Mouse (Mus musculus) cerebellum, adult 2 months (tissue): Measurements from ENCODE around the gene Clip1. TPM values are rescaled to one million over a fixed set of nuclear protein-coding genes. Genes with fewer than 3 reads are reported as not detected.
"Not testable (repeated sequence)": the region's sequence is repeated elsewhere in the genome, so short reads cannot be mapped to it uniquely, and the experiment has no call there.

ENCODE experiments used
- DNase-seq, 2 experiments: peaks; one replicate each; pipeline ENCODE4 v3.0.0; 2021
- H3K27ac ChIP-seq: fragments of 200-500 bp; 2 replicates; pipeline ENCODE4 v1.5.1; 2012; ENCODE audit warnings: low read length, control low read depth, inconsistent platforms; ENCODE audit not compliant: insufficient read depth
- H3K27me3 ChIP-seq: fragments of 200-500 bp; 2 replicates; pipeline ENCODE4 v1.6.1; 2012; ENCODE audit warnings: inconsistent platforms, mild to moderate bottlenecking, low read length, moderate library complexity; ENCODE audit not compliant: control insufficient read depth, insufficient read depth
- H3K4me1 ChIP-seq: fragments of 200-500 bp; 2 replicates; pipeline ENCODE4 v1.6.1; 2011; ENCODE audit warnings: low read length; ENCODE audit not compliant: control insufficient read depth, insufficient read depth
- H3K4me3 ChIP-seq: fragments of 200-500 bp; replicated peaks from 2 replicates; pipeline ENCODE3; 2011; ENCODE audit warnings: mild to moderate bottlenecking, low read depth, low read length, control low read depth; ENCODE audit not compliant: insufficient read depth
- CTCF ChIP-seq: fragments of 200-500 bp; IDR thresholded peaks from 2 replicates; pipeline ENCODE4 v1.5.1; 2011; ENCODE audit warnings: low read depth, mild to moderate bottlenecking, control low read depth, low read length, moderate library complexity, borderline replicate concordance; ENCODE audit not compliant: insufficient read depth
- POLR2A ChIP-seq: fragments of 200-500 bp; IDR thresholded peaks from 2 replicates; pipeline ENCODE4 v1.6.1; 2011; ENCODE audit warnings: low read length, control low read depth, borderline replicate concordance; ENCODE audit not compliant: insufficient read depth
- WGBS: fragments of 180-500 bp; shearing (Covaris S2); methylation state at CpG from one replicate; pipeline ENCODE4 v1.1.7; 2018; 5-methylcytosine and 5-hydroxymethylcytosine counted together
- polyA plus RNA-seq: library from polyadenylated mRNA; depleted of rRNA; stranded (reverse); fragments of >200 nt; gene quantifications from 2 replicates; pipeline ENCODE4 v1.2.3, GENCODE M21; 2012; rRNA removed

Gene Clip1
- polyA plus RNA-seq, result 117 and 128 TPM in 2 replicates

GRCm38 (mm10) chr5:123684221-123685144 is at the start of gene Clip1:
TSS of gene Clip1 (minus strand) at chr5:123684618.
- TF ChIP-seq CTCF (no peak), POLR2A (peak; percentile 70)
- H3K27ac ChIP-seq, result peak within 1 kb of the TSS; percentile 84
- H3K4me1 ChIP-seq, result peaks cover 16% of the 10 kb centered on the region
- DNase-seq, result peak; percentile 63 to 80
- peak within 1 kb of the TSS; percentile 72 for H3K4me3 ChIP-seq
- H3K27me3 ChIP-seq, result no peaks in the 10 kb centered on the region
- WGBS, result under 1% methylated on average over 55 of the region's 64 CpGs

DNA sequence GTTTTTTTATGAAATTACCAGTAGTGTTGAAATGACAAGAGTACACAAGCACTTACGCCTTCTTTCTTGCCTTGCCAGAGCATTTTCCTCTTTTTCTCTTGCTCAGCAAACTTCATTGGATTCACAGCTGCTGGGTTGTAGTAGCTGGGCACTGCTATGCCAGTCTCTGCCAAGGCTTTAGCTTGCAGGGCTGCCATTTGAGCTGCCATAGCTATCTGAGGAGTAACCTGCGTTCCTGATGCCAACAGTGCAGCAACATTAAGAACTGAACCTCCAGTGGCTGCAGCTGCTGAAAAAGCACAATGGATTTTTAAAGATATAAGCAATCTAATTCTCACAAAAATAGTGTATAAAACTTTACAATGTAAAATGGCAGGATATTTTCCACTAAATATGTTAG is 46.6 kb upstream of the Clip1 start:
- Histone ChIP-seq H3K27ac (no peak overlapping the region), H3K4me1 (no peaks in the 10 kb centered on the region), H3K27me3 (no peaks in the 10 kb centered on the region), H3K4me3 (no peak overlapping the region)
- TF ChIP-seq CTCF (no peak), POLR2A (no peak)
- no peak for DNase-seq
- 87% methylated on average over 2 of the region's 2 CpGs for WGBS

DNA sequence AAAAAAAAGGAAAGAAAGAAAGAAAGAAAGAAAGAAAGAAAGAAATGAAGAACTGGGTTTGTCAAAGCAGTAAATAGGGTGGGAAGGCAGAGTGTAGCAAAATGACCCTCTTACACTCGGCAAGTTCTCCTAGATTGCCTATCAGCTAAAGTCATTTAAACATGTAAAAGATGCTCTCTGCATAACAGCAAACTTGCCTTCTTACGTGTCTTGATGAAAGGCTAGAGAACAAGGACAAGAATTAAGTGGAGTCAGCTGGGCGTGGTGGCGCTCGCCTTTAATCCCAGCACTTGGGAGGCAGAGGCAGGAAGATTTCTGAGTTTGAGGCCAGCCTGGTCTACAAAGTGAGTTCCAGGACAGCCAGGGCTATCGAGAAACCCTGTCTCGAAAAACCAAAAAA is 39.4 kb upstream of the Clip1 start:
- WGBS, result 88% methylated on average over 7 of the region's 7 CpGs

GRCm38 (mm10) chr5:123720328-123721311 is 36.2 kb upstream of the Clip1 start, which contains the start of gene Zcchc8:
TSS of gene Zcchc8 (minus strand) at chr5:123721100.
- peak; percentile 97 for DNase-seq
- peak within 1 kb of the TSS; percentile 76 for H3K4me3 ChIP-seq
- H3K27me3 ChIP-seq, result no peaks in the 10 kb centered on the region
- H3K27ac ChIP-seq, result peak within 1 kb of the TSS; percentile 80
- H3K4me1 ChIP-seq, result no peaks in the 10 kb centered on the region
- WGBS, result under 1% methylated on average over 83 of the region's 83 CpGs
- TF ChIP-seq CTCF (no peak), POLR2A (peak; percentile 72; the same call in 1 of the 2 replicates)

More for the DNA sequence above, 39.4 kb upstream of the Clip1 start:
- H3K27ac ChIP-seq, H3K4me3 ChIP-seq, H3K27me3 ChIP-seq, DNase-seq, H3K4me1 ChIP-seq: not testable (repeated sequence)

DNA sequence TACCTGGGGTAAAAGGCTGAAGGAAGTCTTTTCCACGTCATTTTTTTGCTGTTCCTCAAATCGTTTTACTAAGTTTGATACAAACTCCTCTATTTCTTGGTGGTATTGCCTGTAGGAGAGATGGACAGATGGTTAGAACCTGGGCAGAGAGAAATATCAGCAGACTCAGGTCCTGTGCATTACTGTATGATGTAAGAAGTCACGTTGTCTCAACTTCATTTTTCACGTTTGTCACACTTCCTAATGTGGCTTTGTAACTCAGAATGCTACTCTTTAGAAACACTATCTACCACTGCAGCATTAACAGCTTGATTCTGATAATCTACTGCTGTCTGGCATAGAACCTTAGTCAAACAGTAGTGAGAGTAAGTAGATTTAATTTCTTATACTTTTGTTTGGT is 30.2 kb upstream of the Clip1 start:
- DNase-seq, result no peak
- H3K27me3 ChIP-seq, result no peaks in the 10 kb centered on the region
- H3K4me1 ChIP-seq, result no peaks in the 10 kb centered on the region
- WGBS, result 85% methylated on average over 4 of the region's 4 CpGs
- H3K27ac ChIP-seq, result no peak overlapping the region
- H3K4me3 ChIP-seq, result no peak overlapping the region
- TF ChIP-seq POLR2A (no peak), CTCF (no peak)

DNA sequence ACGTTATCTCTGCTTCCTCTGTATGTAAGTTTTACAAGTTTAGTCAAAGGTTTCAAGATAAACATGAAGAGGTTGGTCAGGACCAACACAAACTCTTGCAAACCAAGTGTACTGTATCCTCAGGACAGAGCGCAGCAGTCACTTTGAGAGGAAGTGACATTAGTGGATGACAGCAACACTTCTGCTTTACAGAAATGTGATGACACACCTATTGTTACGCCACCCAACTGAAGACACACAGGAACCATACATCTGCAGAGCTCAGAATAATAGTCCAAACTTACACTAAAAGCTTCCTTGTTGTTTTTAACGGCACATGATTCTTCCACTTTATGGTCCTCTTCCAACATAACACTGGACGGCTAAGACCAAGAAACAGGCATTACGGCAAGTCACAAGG is 29.4 kb upstream of the Clip1 start:
- DNase-seq, result no peak
- Histone ChIP-seq H3K4me1 (no peaks in the 10 kb centered on the region), H3K27me3 (no peaks in the 10 kb centered on the region), H3K4me3 (no peak overlapping the region), H3K27ac (no peak overlapping the region)
- WGBS, result 94% methylated on average over 6 of the region's 6 CpGs
- TF ChIP-seq CTCF (no peak), POLR2A (no peak)

DNA sequence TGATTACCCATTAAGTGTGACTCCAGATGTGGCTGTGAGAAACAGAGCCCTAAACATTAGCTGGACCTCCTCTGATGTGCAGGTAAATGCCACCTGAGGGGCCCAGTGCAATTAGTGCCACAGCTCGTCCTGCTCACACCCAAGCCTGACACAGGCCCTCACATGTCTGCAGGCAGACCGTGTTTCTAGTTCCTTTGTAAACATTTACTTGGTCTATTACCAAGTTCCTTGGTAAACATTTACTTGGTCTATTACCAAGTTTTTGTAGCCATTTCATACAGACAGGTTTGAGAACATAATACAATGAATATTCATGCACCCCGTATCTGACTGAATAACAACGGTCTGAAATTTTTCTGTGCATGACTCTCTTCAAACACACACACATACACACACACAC is 25.2 kb upstream of the Clip1 start:
- no peak for TF ChIP-seq CTCF
- TF ChIP-seq POLR2A, result no peak
- DNase-seq, result no peak
- 90% methylated on average over 4 of the region's 4 CpGs for WGBS

DNA sequence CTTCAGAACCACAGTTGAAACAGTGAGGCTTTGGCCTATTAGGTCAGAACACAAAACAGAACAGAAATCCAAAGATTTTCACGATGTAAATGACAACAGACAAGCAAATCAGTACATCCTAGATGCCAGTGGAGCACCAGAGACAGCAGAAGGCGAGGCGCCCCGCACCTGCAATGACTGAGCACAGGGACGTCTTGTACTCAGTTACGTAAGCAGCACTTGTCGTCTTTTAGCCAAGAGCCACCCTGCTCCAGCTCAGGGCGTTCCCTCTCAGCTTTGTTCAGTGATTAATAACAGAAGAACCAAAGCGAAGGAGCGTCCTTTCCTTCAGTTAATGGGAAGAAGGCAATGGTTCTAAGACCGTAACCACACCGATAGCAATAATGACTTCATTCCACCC is 24.2 kb upstream of the Clip1 start:
- no peak for DNase-seq
- 92% methylated on average over 12 of the region's 12 CpGs for WGBS
- Histone ChIP-seq H3K4me3 (no peak overlapping the region), H3K4me1 (no peaks in the 10 kb centered on the region), H3K27me3 (no peaks in the 10 kb centered on the region), H3K27ac (no peak overlapping the region)
- no peak for TF ChIP-seq POLR2A
- no peak for TF ChIP-seq CTCF

More for the DNA sequence above, 25.2 kb upstream of the Clip1 start:
- H3K27ac ChIP-seq, result no peak overlapping the region
- no peaks in the 10 kb centered on the region for H3K27me3 ChIP-seq
- H3K4me1 ChIP-seq, result no peaks in the 10 kb centered on the region
- no peak overlapping the region for H3K4me3 ChIP-seq
